ENCODE assay signal across 7 mouse cellular contexts in genomic region chr7:35647101-35647698, GRCm38 (mm10). TPM values are rescaled to one million over a fixed set of nuclear protein-coding genes. Genes with fewer than 3 reads are reported as not detected.
DNase-seq lines count a peak whose midpoint lies in the region; ATAC-seq lines count a peak whose summit lies in the region.

Pdcd5 (minus strand) TSS chr7:35647521.

- WGBS in embryonic facial prominence, embryonic 11.5 days, result under 1% methylated on average over 56 of the region's 64 CpGs
- WGBS in limb, embryonic 10.5 days, result under 1% methylated on average over 64 of the region's 64 CpGs
- under 1% methylated on average over 64 of the region's 64 CpGs for WGBS in midbrain, embryonic 13.5 days

- peak; percentile 89 for ATAC-seq in embryonic facial prominence, embryonic 11.5 days (replicated peaks; ENCODE audit: insufficient number of reproducible peaks, low FRiP score, low TSS enrichment, low read depth)
- ATAC-seq in granulocyte monocyte progenitor cell, adult 5-6 weeks (replicated peaks; ENCODE audit: poor library complexity, severe bottlenecking), result peak; percentile 89
- ATAC-seq in midbrain, embryonic 13.5 days, result peak; percentile 95

- H3K9me3 ChIP-seq in embryonic facial prominence, embryonic 11.5 days (replicated peaks; ENCODE audit: control insufficient read depth, low read length), result no peaks in the 10 kb centered on the region
- no peaks in the 10 kb centered on the region for H3K9me3 ChIP-seq in limb, embryonic 10.5 days (replicated peaks)
- H3K9me3 ChIP-seq in midbrain, embryonic 13.5 days, result no peaks in the 10 kb centered on the region

- no peaks in the 10 kb centered on the region for H3K4me1 ChIP-seq in embryonic facial prominence, embryonic 11.5 days (ENCODE audit: control insufficient read depth, insufficient read depth, low read length)
- peaks cover 11% of the 10 kb centered on the region; the same call in 1 of the 2 replicates for H3K4me1 ChIP-seq in limb, embryonic 10.5 days
- peaks cover 12% of the 10 kb centered on the region for H3K4me1 ChIP-seq in midbrain, embryonic 13.5 days (replicated peaks)

- H3K36me3 ChIP-seq in embryonic facial prominence, embryonic 11.5 days (replicated peaks; ENCODE audit: control insufficient read depth, insufficient read depth, low read depth, low read length), result peaks cover 2% of the 10 kb centered on the region; the same call in 1 of the 2 replicates
- H3K36me3 ChIP-seq in limb, embryonic 10.5 days, result peaks cover 36% of the 10 kb centered on the region
- H3K36me3 ChIP-seq in midbrain, embryonic 13.5 days, result peaks cover 34% of the 10 kb centered on the region

- H3K27ac ChIP-seq in embryonic facial prominence, embryonic 11.5 days (replicated peaks; ENCODE audit: low read depth, low read length), result 0 out of 2 replicates have a peak within 1 kb of the TSS, but pooled peaks have one; percentile 44
- H3K27ac ChIP-seq in limb, embryonic 10.5 days, result peak within 1 kb of the TSS; percentile 93
- H3K27ac ChIP-seq in midbrain, embryonic 13.5 days, result peak within 1 kb of the TSS; percentile 75

- H3K4me2 ChIP-seq in embryonic facial prominence, embryonic 11.5 days (ENCODE audit: low read depth, low read length), result peak within 1 kb of the TSS; percentile 64
- H3K4me2 ChIP-seq in midbrain, embryonic 13.5 days (replicated peaks), result peak within 1 kb of the TSS; percentile 80

- H3K9ac ChIP-seq in embryonic facial prominence, embryonic 11.5 days (replicated peaks; ENCODE audit: low read length), result peak within 1 kb of the TSS; percentile 67
- peak within 1 kb of the TSS; percentile 82 for H3K9ac ChIP-seq in midbrain, embryonic 13.5 days (replicated peaks)

- peak; percentile 99 for DNase-seq in adrenal gland, postnatal 14 days
- DNase-seq in embryonic facial prominence, embryonic 11.5 days (ENCODE audit: low spot score), result peak; percentile 97
- peak; percentile 94 for DNase-seq in kidney, adult 11 months
- DNase-seq in limb, embryonic 10.5 days (ENCODE audit: low spot score), result peak; percentile 100
- peak; percentile 90 for DNase-seq in spleen, adult 12 weeks (ENCODE audit: low spot score)

- no peaks in the 10 kb centered on the region for H3K27me3 ChIP-seq in embryonic facial prominence, embryonic 11.5 days (ENCODE audit: control insufficient read depth, insufficient read depth, low read length)
- H3K27me3 ChIP-seq in limb, embryonic 10.5 days (ENCODE audit: low read depth, poor library complexity, severe bottlenecking), result no peaks in the 10 kb centered on the region
- no peaks in the 10 kb centered on the region for H3K27me3 ChIP-seq in midbrain, embryonic 13.5 days

- H3K4me3 ChIP-seq in embryonic facial prominence, embryonic 11.5 days (ENCODE audit: low read depth, low read length), result peak within 1 kb of the TSS; percentile 65
- peak within 1 kb of the TSS; percentile 99 for H3K4me3 ChIP-seq in limb, embryonic 10.5 days
- H3K4me3 ChIP-seq in midbrain, embryonic 13.5 days (replicated peaks), result peak within 1 kb of the TSS; percentile 73

RNA-seq across cellular contexts. Expression of gene Pdcd5, which starts in this region (rescaled TPM):
- total RNA-seq in adrenal gland, postnatal 14 days (2021), result 84.8 and 103 TPM in 2 replicates
- polyA plus RNA-seq in embryonic facial prominence, embryonic 11.5 days (2014; fragmentation: Nextera tagmentation; extraction: Ambion mirVana), result 303 and 313 TPM in 2 replicates
- 133 and 145 TPM in 2 replicates for total RNA-seq in granulocyte monocyte progenitor cell, adult 5-6 weeks (2014; fragmentation: Nextera tagmentation)
- 94.4 and 114 TPM in 2 replicates for total RNA-seq in granulocyte monocyte progenitor cell, adult 5-6 weeks (2017)
- 307 and 339 TPM in 2 replicates for polyA plus RNA-seq in limb, embryonic 10.5 days (2016; fragmentation: Nextera tagmentation; extraction: Ambion mirVana)
- 232 and 248 TPM in 2 replicates for polyA plus RNA-seq in midbrain, embryonic 13.5 days (2015; fragmentation: Nextera tagmentation; extraction: Ambion mirVana)

Comparison
In these comparisons a context has a peak if more than half of its experiments do, and no peak if none do; other contexts are left out.
1. Peak in every context shown above with its lines: DNase-seq, ATAC-seq, H3K4me3 ChIP-seq and H3K27ac ChIP-seq.